Mouse (Mus musculus): ENCODE measurements at regions not wholly inside any gene's neighbourhood (a gene's known extent, or its start where the extent isn't known, plus 50 kb on each side); places are given as distances from the start of the nearest gene placed in this dataset.

DNA sequence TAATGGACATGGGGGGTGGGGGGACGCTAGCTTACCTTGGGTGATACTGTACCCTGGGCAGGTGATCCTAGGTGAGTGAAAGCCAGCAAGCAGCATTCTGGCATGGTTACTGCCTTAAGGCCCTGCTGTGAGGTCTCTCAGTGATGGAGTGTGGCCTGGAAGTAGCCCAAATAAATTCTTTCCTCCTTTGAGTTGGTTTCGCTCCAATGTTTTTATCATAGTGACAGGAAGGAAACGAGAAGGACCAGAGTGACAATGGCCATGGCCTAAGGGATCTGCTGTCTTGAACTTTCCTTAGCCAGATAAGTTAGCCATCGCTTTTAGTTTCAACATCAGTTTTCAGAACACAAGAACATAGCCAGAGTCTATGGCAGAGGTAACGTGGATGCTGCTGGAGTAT lies 282.7 kb downstream of the Cxcl12 start:
- TF ChIP-seq POLR2A (IDR thresholded peaks at IDR 0.05; ENCODE audit: borderline replicate concordance, low read depth, low read length): no peak
- TF ChIP-seq CTCF (IDR thresholded peaks at IDR 0.05; ENCODE audit: low read depth, low read length): no peak
